Mouse (Mus musculus): ENCODE data around the gene Ankrd34b. TPM values are rescaled to one million over a fixed set of nuclear protein-coding genes. Genes with fewer than 3 reads are reported as not detected.

Gene Ankrd34b
- total RNA-seq, 2 experiments from 2014 or later, result not detected

- no peak for ATAC-seq (replicated peaks; ENCODE audit: low FRiP score, poor library complexity, severe bottlenecking)
Observed at GRCm38 (mm10) chr13:92490817-92491216, 65.1 kb downstream of the Ankrd34b start.

Other genes with a start within 250 kb of the Ankrd34b start
- gene Gm20379, start 119.9 kb upstream of the Ankrd34b start, total RNA-seq (2015; ENCODE audit: low replicate concordance), result not detected in 2 replicates
- gene Gm20379, start 119.9 kb upstream of the Ankrd34b start, total RNA-seq (2017; ENCODE audit: low replicate concordance), result not detected in 2 replicates
- 13.7 and 18.9 TPM in 2 replicates for gene Dhfr, start 71.2 kb upstream of the Ankrd34b start, total RNA-seq (2015; ENCODE audit: low replicate concordance)
- 6.8 and 16.6 TPM in 2 replicates for gene Dhfr, start 71.2 kb upstream of the Ankrd34b start, total RNA-seq (2017; ENCODE audit: low replicate concordance)
- 28.1 and 38.1 TPM in 2 replicates for gene Msh3, start 70.9 kb upstream of the Ankrd34b start, total RNA-seq (2015; ENCODE audit: low replicate concordance)
- 20.0 and 45.6 TPM in 2 replicates for gene Msh3, start 70.9 kb upstream of the Ankrd34b start, total RNA-seq (2017; ENCODE audit: low replicate concordance)
- gene Fam151b, start 58.1 kb downstream of the Ankrd34b start, total RNA-seq (2015; ENCODE audit: low replicate concordance), result 2.2 and 11.7 TPM in 2 replicates
- 0.51 TPM in 1 of 2 replicates, not detected in the other for gene Fam151b, start 58.1 kb downstream of the Ankrd34b start, total RNA-seq (2017; ENCODE audit: low replicate concordance)
- gene Zfyve16, start 105.0 kb downstream of the Ankrd34b start, total RNA-seq (2015; ENCODE audit: low replicate concordance), result 1.4 and 3.4 TPM in 2 replicates
- gene Zfyve16, start 105.0 kb downstream of the Ankrd34b start, total RNA-seq (2017; ENCODE audit: low replicate concordance), result 1.7 and 3.9 TPM in 2 replicates
- gene Spz1, start 150.3 kb downstream of the Ankrd34b start, total RNA-seq (2015; ENCODE audit: low replicate concordance), result not detected in 2 replicates
- gene Spz1, start 150.3 kb downstream of the Ankrd34b start, total RNA-seq (2017; ENCODE audit: low replicate concordance), result not detected in 2 replicates
- gene Serinc5, start 185.2 kb downstream of the Ankrd34b start, total RNA-seq (2015; ENCODE audit: low replicate concordance), result 33.5 and 56.6 TPM in 2 replicates
- gene Serinc5, start 185.2 kb downstream of the Ankrd34b start, total RNA-seq (2017; ENCODE audit: low replicate concordance), result 44.0 and 54.7 TPM in 2 replicates

Measured in erythroid progenitor cell, adult 5-6 weeks (primary cell).